Mouse (Mus musculus) urinary bladder, postnatal 4 days (tissue): Measurements from ENCODE around the gene Suds3.

ENCODE experiments used
- DNase-seq, 2 experiments: peaks; one replicate each; pipeline ENCODE4 v3.0.0; 2021 to 2022; ENCODE audit warnings: low spot score in 2 of 2

Suds3 gene

GRCm38 (mm10) chr5:117115836-117116366, at the start of gene Suds3:
TSS of gene Suds3 (minus strand) at chr5:117116113.
- peak; percentile 92 to 96 for DNase-seq

GRCm38 (mm10) chr5:117164923-117165322, 49.0 kb upstream of the Suds3 start:
- no peak for DNase-seq

- no peak for DNase-seq
Measured at GRCm38 (mm10) chr5:117164516-117164915, 48.6 kb upstream of the Suds3 start.

- DNase-seq, result no peak
Measured at GRCm38 (mm10) chr5:117163790-117164189, 47.9 kb upstream of the Suds3 start.

GRCm38 (mm10) chr5:117160499-117160898, 44.6 kb upstream of the Suds3 start:
- no peak for DNase-seq

- DNase-seq, result no peak
Measured at GRCm38 (mm10) chr5:117159805-117160291, 43.9 kb upstream of the Suds3 start.

- no peak for DNase-seq
Measured at GRCm38 (mm10) chr5:117159326-117159725, 43.4 kb upstream of the Suds3 start.

GRCm38 (mm10) chr5:117158335-117159018, 42.6 kb upstream of the Suds3 start:
- DNase-seq, result no peak

- no peak for DNase-seq
Measured at GRCm38 (mm10) chr5:117153527-117154091, 37.7 kb upstream of the Suds3 start.

GRCm38 (mm10) chr5:117152944-117153343, 37.0 kb upstream of the Suds3 start:
- DNase-seq, result no peak

GRCm38 (mm10) chr5:117150068-117150467, 34.2 kb upstream of the Suds3 start:
- DNase-seq, result no peak

- no peak for DNase-seq
Measured at GRCm38 (mm10) chr5:117149054-117149942, 33.4 kb upstream of the Suds3 start.

- no peak for DNase-seq
Measured at GRCm38 (mm10) chr5:117147187-117148095, 31.5 kb upstream of the Suds3 start.

- no peak for DNase-seq
Measured at GRCm38 (mm10) chr5:117146165-117146564, 30.3 kb upstream of the Suds3 start.

- no peak for DNase-seq
Measured at GRCm38 (mm10) chr5:117143721-117144135, 27.8 kb upstream of the Suds3 start.

- no peak for DNase-seq
Measured at GRCm38 (mm10) chr5:117140374-117140773, 24.5 kb upstream of the Suds3 start.

GRCm38 (mm10) chr5:117139822-117140221, 23.9 kb upstream of the Suds3 start:
- no peak for DNase-seq

GRCm38 (mm10) chr5:117138295-117138988, 22.5 kb upstream of the Suds3 start:
- DNase-seq, result no peak

GRCm38 (mm10) chr5:117137594-117137993, 21.7 kb upstream of the Suds3 start:
- no peak for DNase-seq

GRCm38 (mm10) chr5:117137011-117137410, 21.1 kb upstream of the Suds3 start:
- no peak for DNase-seq
